Mouse (Mus musculus) heart, adult 2 months (tissue): ENCODE measurements around the gene Ifna11.
"Not testable (repeated sequence)": the region's sequence is repeated elsewhere in the genome, so short reads cannot be mapped to it uniquely, and the experiment has no call there.

Source experiments
- EP300 ChIP-seq: fragments of 200-500 bp; IDR thresholded peaks from 2 replicates; pipeline ENCODE4 v1.6.1; 2011; ENCODE audit warnings: low read depth, low read length, control low read depth; ENCODE audit not compliant: insufficient read depth
- POLR2A ChIP-seq: fragments of 200-500 bp; IDR thresholded peaks from 2 replicates; pipeline ENCODE4 v1.6.1; 2011; ENCODE audit warnings: mild to moderate bottlenecking, low read depth, low read length, control low read depth; ENCODE audit not compliant: insufficient read depth

GRCm38 (mm10) chr4:88779550-88779949, 40.2 kb upstream of the Ifna11 start, which contains the start of gene Gm13272:
- TF ChIP-seq POLR2A, EP300: not testable (repeated sequence)
